Mouse (Mus musculus) heart, adult 2 months (tissue): ENCODE measurements around the gene Tkfc. TPM values are rescaled to one million over a fixed set of nuclear protein-coding genes. Genes with fewer than 3 reads are reported as not detected.

Source experiments
- DNase-seq, 2 experiments: peaks; one replicate each; pipeline ENCODE4 v3.0.0; 2021
- H3K27ac ChIP-seq: fragments of 200-600 bp; 2 replicates; pipeline ENCODE4 v1.8.1; 2022
- H3K27me3 ChIP-seq: fragments of 200-500 bp; 2 replicates; pipeline ENCODE4 v1.6.1; 2012; ENCODE audit warnings: mild to moderate bottlenecking, low read length, inconsistent platforms, mixed read lengths; ENCODE audit not compliant: control insufficient read depth, insufficient read depth
- H3K36me3 ChIP-seq: fragments of 200-500 bp; 2 replicates; pipeline ENCODE4 v1.6.1; 2012; ENCODE audit warnings: low read length, inconsistent platforms; ENCODE audit not compliant: control insufficient read depth, insufficient read depth
- H3K4me1 ChIP-seq: fragments of 200-500 bp; 2 replicates; pipeline ENCODE4 v1.6.1; 2011; ENCODE audit warnings: low read length; ENCODE audit not compliant: control insufficient read depth, insufficient read depth
- H3K4me3 ChIP-seq: fragments of 200-600 bp; 2 replicates; pipeline ENCODE4 v1.8.1; 2022
- H3K79me2 ChIP-seq: fragments of 200-500 bp; replicated peaks from 2 replicates; pipeline ENCODE4 v1.6.1; 2012; ENCODE audit warnings: mild to moderate bottlenecking, inconsistent platforms, low read length, moderate library complexity, mixed read lengths; ENCODE audit not compliant: control insufficient read depth, insufficient read depth
- H3K9ac ChIP-seq: fragments of 200-500 bp; 2 replicates; pipeline ENCODE4 v1.6.1; 2012; ENCODE audit warnings: low read depth, mild to moderate bottlenecking, control low read depth, inconsistent platforms, low read length, mixed read lengths
- CTCF ChIP-seq: fragments of 200-600 bp; IDR thresholded peaks from 2 replicates; pipeline ENCODE4 v1.8.1; 2022; ENCODE audit warnings: antibody characterized with exemption, mild to moderate bottlenecking, moderate library complexity
- EP300 ChIP-seq: fragments of 200-500 bp; IDR thresholded peaks from 2 replicates; pipeline ENCODE4 v1.6.1; 2011; ENCODE audit warnings: low read depth, low read length, control low read depth; ENCODE audit not compliant: insufficient read depth
- POLR2A ChIP-seq: fragments of 200-500 bp; IDR thresholded peaks from 2 replicates; pipeline ENCODE4 v1.6.1; 2011; ENCODE audit warnings: mild to moderate bottlenecking, low read depth, low read length, control low read depth; ENCODE audit not compliant: insufficient read depth
- WGBS: fragments of 180-500 bp; shearing (Covaris S2); methylation state at CpG from one replicate; pipeline ENCODE4 v1.1.7; 2018; 5-methylcytosine and 5-hydroxymethylcytosine counted together
- intact Hi-C: fragments of 180-260 bp; cut with DNase I; formaldehyde crosslinking; loops from one replicate; pipeline ENCODE4 v1.15.1; 2025
- long read RNA-seq: library from polyadenylated mRNA; stranded (forward); transcript quantifications from one replicate; pipeline ENCODE4 v2.0.0, GENCODE M21; 2021
- polyA plus RNA-seq: library from polyadenylated mRNA; depleted of rRNA; stranded (reverse); fragments of >200 nt; gene quantifications from 2 replicates; pipeline ENCODE4 v1.2.3, GENCODE M21; 2012; rRNA removed
- total RNA-seq, 2 experiments: library from RNA; stranded (reverse); gene quantifications; 2 replicates each; pipeline ENCODE4 v1.2.3; 2021

The Tkfc gene
- total RNA-seq (1 to 10 TPM; 8.2 to 9.6 TPM), polyA plus RNA-seq (7.4 and 9.1 TPM in 2 replicates)
- long read RNA-seq, partial matches to known transcripts: 0 of 9 reads
- long read RNA-seq, other reads (novel, unspliced or antisense): 8 of 9 reads

GRCm38 (mm10) chr19:10605293-10605900, at the start of gene Tkfc, which contains the start of gene Ddb1:
Gene Tkfc (minus strand): TSS chr19:10605654.
Gene Ddb1 (plus strand): TSS chr19:10605327.
- peaks cover 3% of the 10 kb centered on the region; the same call in 1 of the 2 replicates for H3K79me2 ChIP-seq
- H3K27me3 ChIP-seq: no peaks in the 10 kb centered on the region
- peaks cover 25% of the 10 kb centered on the region for H3K36me3 ChIP-seq
- H3K4me1 ChIP-seq: peaks cover 7% of the 10 kb centered on the region
- under 1% methylated on average over 49 of the region's 49 CpGs for WGBS
- H3K9ac ChIP-seq: peak within 1 kb of the TSS; percentile 88
- intact Hi-C loops: loop anchor here (1.0 kb wide), 2 partner anchors 28 to 50 kb away; partner anchors contain the start of genes Cyb561a3 and Tmem138
- peak within 1 kb of the TSS; percentile 76 for H3K4me3 ChIP-seq
- peak; percentile 97 for TF ChIP-seq POLR2A
- TF ChIP-seq EP300: 0 out of 2 replicates have a peak, but pooled peaks have one; percentile 12
- TF ChIP-seq CTCF: peak; percentile 80
- peak within 1 kb of the TSS; percentile 97 for H3K27ac ChIP-seq
- peak; percentile 99 for DNase-seq

- TF ChIP-seq POLR2A: no peak
- no peak for TF ChIP-seq CTCF
- TF ChIP-seq EP300: no peak
- no peak overlapping the region for H3K4me3 ChIP-seq
- H3K27ac ChIP-seq: no peak overlapping the region
- H3K36me3 ChIP-seq: no peaks in the 10 kb centered on the region
- H3K27me3 ChIP-seq: no peaks in the 10 kb centered on the region
- H3K9ac ChIP-seq: no peak overlapping the region
- intact Hi-C loops: no loop called here
- no peaks in the 10 kb centered on the region for H3K4me1 ChIP-seq
- no peaks in the 10 kb centered on the region for H3K79me2 ChIP-seq
- no peak for DNase-seq
- WGBS: 65% methylated on average over 8 of the region's 8 CpGs
Measured at GRCm38 (mm10) chr19:10648156-10648555, 42.7 kb upstream of the Tkfc start.

GRCm38 (mm10) chr19:10645616-10646015, 40.2 kb upstream of the Tkfc start:
- H3K79me2 ChIP-seq: no peaks in the 10 kb centered on the region
- H3K36me3 ChIP-seq: no peaks in the 10 kb centered on the region
- H3K4me3 ChIP-seq: no peak overlapping the region
- H3K27me3 ChIP-seq: no peaks in the 10 kb centered on the region
- H3K27ac ChIP-seq: no peak overlapping the region
- no peaks in the 10 kb centered on the region for H3K4me1 ChIP-seq
- TF ChIP-seq CTCF: no peak
- no peak for TF ChIP-seq EP300
- WGBS: 75% methylated on average over 2 of the region's 2 CpGs
- peak in 1 of 2 experiments; percentile 13 for DNase-seq
- intact Hi-C loops: no loop called here
- H3K9ac ChIP-seq: no peak overlapping the region

GRCm38 (mm10) chr19:10640589-10641378, 35.3 kb upstream of the Tkfc start:
- no peaks in the 10 kb centered on the region for H3K27me3 ChIP-seq
- H3K36me3 ChIP-seq: no peaks in the 10 kb centered on the region
- intact Hi-C loops: no loop called here
- no peak for DNase-seq
- H3K27ac ChIP-seq: no peak overlapping the region
- no peaks in the 10 kb centered on the region for H3K4me1 ChIP-seq
- H3K79me2 ChIP-seq: no peaks in the 10 kb centered on the region
- no peak for TF ChIP-seq POLR2A
- TF ChIP-seq EP300: no peak
- no peak for TF ChIP-seq CTCF
- no peak overlapping the region for H3K9ac ChIP-seq
- WGBS: 47% methylated on average over 13 of the region's 13 CpGs
- no peak overlapping the region for H3K4me3 ChIP-seq

- Histone ChIP-seq H3K9ac (no peak overlapping the region), H3K4me1 (no peaks in the 10 kb centered on the region), H3K27me3 (no peaks in the 10 kb centered on the region), H3K27ac (no peak overlapping the region), H3K4me3 (no peak overlapping the region), H3K36me3 (no peaks in the 10 kb centered on the region), H3K79me2 (no peaks in the 10 kb centered on the region)
- TF ChIP-seq EP300: no peak
- TF ChIP-seq POLR2A: no peak
- TF ChIP-seq CTCF: no peak
- intact Hi-C loops: no loop called here
- WGBS: 5% methylated on average over 5 of the region's 5 CpGs
- DNase-seq: no peak
Measured at GRCm38 (mm10) chr19:10640080-10640479, 34.6 kb upstream of the Tkfc start.
